Mouse (Mus musculus): ENCODE measurements around the gene Spg7. TPM values are rescaled to one million over a fixed set of nuclear protein-coding genes. Genes with fewer than 3 reads are reported as not detected.

The Spg7 gene
- polyA plus RNA-seq (2015; fragmentation: Illumina TruSeq; extraction: RNeasy Lipid Tissue Mini Kit (QIAGEN cat#74804); ENCODE audit: insufficient read depth, low read depth, low replicate concordance) = 13.9 TPM

DNA sequence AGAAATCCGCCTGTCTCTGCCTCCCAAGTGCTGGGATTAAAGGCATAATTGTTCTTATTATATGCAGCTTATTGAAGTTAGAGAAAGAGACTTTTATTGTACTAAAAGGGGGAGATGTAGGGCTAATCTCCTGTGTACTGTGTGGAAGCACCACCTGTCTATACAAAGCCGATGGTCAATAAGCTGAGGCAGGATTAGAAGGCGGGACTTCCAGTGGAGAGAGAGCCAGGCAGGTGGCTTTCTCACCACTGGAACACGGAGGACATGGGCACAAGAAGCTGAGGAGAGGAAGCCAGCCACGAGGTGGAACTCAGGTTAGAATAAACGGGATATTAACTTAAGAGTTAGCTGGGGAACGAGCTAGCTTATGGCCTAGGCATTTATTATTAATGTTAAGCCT lies at the start of gene Spg7:
Gene Spg7 (plus strand): TSS at position 222 of the 400 bp plus-strand sequence.

DNA sequence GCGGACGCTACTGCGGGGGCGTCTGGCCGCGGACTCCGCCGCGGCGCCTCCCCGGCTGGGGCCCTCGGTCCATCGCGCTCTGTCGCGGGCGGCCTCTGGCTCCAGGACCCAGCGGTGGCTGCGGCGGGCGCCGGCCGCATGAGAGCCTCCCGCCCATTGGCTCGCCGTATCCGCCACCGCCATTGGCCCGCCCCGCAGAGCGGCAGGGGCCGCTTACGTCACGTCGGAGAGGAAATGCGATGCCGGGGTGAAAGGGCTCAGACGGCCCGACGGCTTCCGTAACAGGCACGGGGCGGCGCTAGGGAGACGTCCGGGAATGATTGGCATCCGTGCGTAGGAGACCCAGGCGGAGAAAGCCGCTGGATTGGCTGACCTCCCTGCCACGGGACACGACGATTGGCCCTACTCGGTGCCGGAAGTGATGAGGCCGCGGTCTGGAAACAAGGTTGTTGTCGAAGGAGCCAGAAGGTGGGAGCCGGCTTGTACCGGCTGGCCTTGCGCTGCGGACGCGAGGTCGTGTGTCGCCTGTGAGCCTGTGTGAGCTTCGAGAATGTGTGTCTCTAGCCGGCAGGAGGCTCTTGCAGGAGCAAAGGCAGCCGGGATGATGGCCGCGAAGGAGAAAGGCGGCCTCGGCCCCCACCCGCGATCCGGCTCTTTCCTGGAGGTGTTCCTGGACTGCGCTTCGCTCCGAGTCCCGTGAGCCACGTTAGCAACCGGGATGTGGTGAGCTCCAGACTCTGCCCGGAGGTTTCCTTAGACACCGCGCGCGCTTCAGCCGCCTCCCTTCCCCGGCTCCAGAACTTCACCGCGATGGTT lies 20.4 kb upstream of the Spg7 start, which contains the start of gene Ankrd11:
Gene Ankrd11 (minus strand): TSS at position 120 of the 816 bp plus-strand sequence.

DNA sequence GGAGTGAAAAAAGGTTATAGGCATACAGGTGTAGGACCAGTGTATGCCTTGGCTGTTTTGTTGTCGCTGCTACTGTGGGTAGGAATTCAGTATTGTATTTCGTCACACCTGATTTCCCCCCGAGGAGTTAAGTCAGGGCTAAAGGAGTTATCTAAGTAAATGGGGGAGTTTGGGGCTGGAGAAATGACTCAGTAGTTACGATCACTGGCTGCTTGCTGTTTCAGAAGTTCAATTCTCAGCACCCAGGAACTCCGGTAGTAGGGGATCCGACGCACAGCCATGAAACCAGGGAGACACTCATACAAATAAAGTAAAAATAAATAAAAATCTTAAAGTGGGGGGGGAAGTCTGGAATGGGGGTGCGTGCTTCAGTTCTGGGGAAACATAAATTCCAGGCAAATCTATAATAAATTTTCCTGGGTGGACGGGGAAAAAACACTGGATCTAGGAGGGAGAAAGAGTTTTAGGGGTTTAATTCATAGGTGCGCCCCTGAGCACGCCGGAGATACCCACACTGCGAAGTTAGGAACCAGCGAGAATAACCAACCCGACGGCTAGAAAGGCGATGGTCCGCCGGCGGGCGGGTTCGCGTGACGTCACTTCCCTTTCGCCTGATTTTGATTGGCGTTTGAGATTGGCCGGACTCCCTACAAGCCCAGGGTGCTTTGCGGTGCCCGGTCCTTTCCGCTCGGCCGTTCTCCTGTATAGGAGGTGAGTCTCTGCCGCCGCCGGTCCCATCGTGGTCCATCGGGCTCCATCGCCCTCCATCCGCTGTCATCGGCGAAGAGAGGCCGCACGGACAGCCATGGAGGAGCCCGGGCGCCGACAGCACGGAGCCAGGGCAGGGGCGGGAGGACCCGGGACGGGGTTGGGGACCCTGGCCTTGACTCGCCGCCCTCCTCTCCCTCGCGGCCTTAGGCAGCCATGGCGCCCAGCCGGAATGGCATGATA lies 39.3 kb downstream of the Spg7 start, which contains the start of gene Rpl13:
Gene Rpl13 (plus strand): TSS at position 616 of the 951 bp plus-strand sequence.

DNA sequence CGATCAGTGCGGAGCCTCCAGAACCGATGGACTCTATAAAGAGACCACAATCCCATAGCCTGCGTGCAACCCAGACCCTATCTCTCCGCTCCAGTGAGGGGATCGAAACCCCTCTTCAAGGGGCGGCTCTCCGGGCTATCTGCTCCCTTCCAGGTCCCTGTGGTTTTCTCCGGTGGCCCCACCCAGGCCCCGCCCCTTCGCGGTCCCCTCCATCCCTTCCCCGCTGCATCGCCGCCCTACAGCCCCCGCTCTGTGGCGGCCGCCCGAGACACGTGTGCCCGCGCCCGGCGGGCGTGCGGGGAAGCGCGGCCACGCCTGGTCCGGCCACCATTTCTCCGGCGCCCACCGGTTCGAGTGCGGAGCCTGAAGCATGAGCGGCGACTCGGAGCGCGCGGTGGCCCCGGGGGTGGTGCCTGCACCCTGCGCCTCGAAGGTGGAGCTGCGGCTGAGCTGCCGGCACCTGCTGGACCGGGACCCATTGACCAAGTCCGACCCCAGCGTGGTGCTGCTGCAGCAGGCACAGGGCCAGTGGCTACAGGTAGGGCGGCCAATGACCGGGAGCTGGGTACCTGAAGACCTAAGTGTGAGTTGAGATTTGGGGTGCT lies 54.5 kb downstream of the Spg7 start, which contains the start of gene Cpne7:
Gene Cpne7 (plus strand): TSS at position 248 of the 605 bp plus-strand sequence.

Other genes starting within 250 kb of the Spg7 start
- not detected for gene Cdh15, start 215.0 kb upstream of the Spg7 start, polyA plus RNA-seq (2015; fragmentation: Illumina TruSeq; extraction: RNeasy Lipid Tissue Mini Kit (QIAGEN cat#74804); ENCODE audit: insufficient read depth, low read depth, low replicate concordance)
- gene Ankrd11, start 20.7 kb upstream of the Spg7 start, polyA plus RNA-seq (2015; fragmentation: Illumina TruSeq; extraction: RNeasy Lipid Tissue Mini Kit (QIAGEN cat#74804); ENCODE audit: insufficient read depth, low read depth, low replicate concordance) = 11.1 TPM
- 704 TPM for gene Rpl13, start 39.4 kb downstream of the Spg7 start, polyA plus RNA-seq (2015; fragmentation: Illumina TruSeq; extraction: RNeasy Lipid Tissue Mini Kit (QIAGEN cat#74804); ENCODE audit: insufficient read depth, low read depth, low replicate concordance)
- 0.52 TPM for gene Cpne7, start 54.4 kb downstream of the Spg7 start, polyA plus RNA-seq (2015; fragmentation: Illumina TruSeq; extraction: RNeasy Lipid Tissue Mini Kit (QIAGEN cat#74804); ENCODE audit: insufficient read depth, low read depth, low replicate concordance)
- 1.7 TPM for gene Sult5a1, start 95.4 kb downstream of the Spg7 start, polyA plus RNA-seq (2015; fragmentation: Illumina TruSeq; extraction: RNeasy Lipid Tissue Mini Kit (QIAGEN cat#74804); ENCODE audit: insufficient read depth, low read depth, low replicate concordance)
- gene Dpep1, start 123.3 kb downstream of the Spg7 start, polyA plus RNA-seq (2015; fragmentation: Illumina TruSeq; extraction: RNeasy Lipid Tissue Mini Kit (QIAGEN cat#74804); ENCODE audit: insufficient read depth, low read depth, low replicate concordance) = 28.5 TPM
- gene Chmp1a, start 149.8 kb downstream of the Spg7 start, polyA plus RNA-seq (2015; fragmentation: Illumina TruSeq; extraction: RNeasy Lipid Tissue Mini Kit (QIAGEN cat#74804); ENCODE audit: insufficient read depth, low read depth, low replicate concordance) = 31.5 TPM
- gene Spata33, start 149.9 kb downstream of the Spg7 start, polyA plus RNA-seq (2015; fragmentation: Illumina TruSeq; extraction: RNeasy Lipid Tissue Mini Kit (QIAGEN cat#74804); ENCODE audit: insufficient read depth, low read depth, low replicate concordance) = 0.44 TPM
- gene Cdk10, start 161.9 kb downstream of the Spg7 start, polyA plus RNA-seq (2015; fragmentation: Illumina TruSeq; extraction: RNeasy Lipid Tissue Mini Kit (QIAGEN cat#74804); ENCODE audit: insufficient read depth, low read depth, low replicate concordance) = 27.2 TPM
- 3.5 TPM for gene Spata2l, start 173.3 kb downstream of the Spg7 start, polyA plus RNA-seq (2015; fragmentation: Illumina TruSeq; extraction: RNeasy Lipid Tissue Mini Kit (QIAGEN cat#74804); ENCODE audit: insufficient read depth, low read depth, low replicate concordance)
- gene Zfp276, start 191.3 kb downstream of the Spg7 start, polyA plus RNA-seq (2015; fragmentation: Illumina TruSeq; extraction: RNeasy Lipid Tissue Mini Kit (QIAGEN cat#74804); ENCODE audit: insufficient read depth, low read depth, low replicate concordance) = 8.5 TPM
- 6.1 TPM for gene Vps9d1, start 191.4 kb downstream of the Spg7 start, polyA plus RNA-seq (2015; fragmentation: Illumina TruSeq; extraction: RNeasy Lipid Tissue Mini Kit (QIAGEN cat#74804); ENCODE audit: insufficient read depth, low read depth, low replicate concordance)

Measured in pancreas, adult 10 weeks (tissue).